Mouse (Mus musculus) cerebellum, postnatal 14 days (tissue): Measurements from ENCODE around the gene Xylt2.
A peak's percentile ranks its signal among the peaks of the same experiment; 100 is the strongest.
"Not testable (repeated sequence)": the region's sequence is repeated elsewhere in the genome, so short reads cannot be mapped to it uniquely, and the experiment has no call there.

ENCODE experiments used
- DNase-seq, 2 experiments: peaks; one replicate each; pipeline ENCODE4 v3.0.0; 2021; ENCODE audit warnings: mixed read lengths in 2 of 2

The Xylt2 gene

DNA sequence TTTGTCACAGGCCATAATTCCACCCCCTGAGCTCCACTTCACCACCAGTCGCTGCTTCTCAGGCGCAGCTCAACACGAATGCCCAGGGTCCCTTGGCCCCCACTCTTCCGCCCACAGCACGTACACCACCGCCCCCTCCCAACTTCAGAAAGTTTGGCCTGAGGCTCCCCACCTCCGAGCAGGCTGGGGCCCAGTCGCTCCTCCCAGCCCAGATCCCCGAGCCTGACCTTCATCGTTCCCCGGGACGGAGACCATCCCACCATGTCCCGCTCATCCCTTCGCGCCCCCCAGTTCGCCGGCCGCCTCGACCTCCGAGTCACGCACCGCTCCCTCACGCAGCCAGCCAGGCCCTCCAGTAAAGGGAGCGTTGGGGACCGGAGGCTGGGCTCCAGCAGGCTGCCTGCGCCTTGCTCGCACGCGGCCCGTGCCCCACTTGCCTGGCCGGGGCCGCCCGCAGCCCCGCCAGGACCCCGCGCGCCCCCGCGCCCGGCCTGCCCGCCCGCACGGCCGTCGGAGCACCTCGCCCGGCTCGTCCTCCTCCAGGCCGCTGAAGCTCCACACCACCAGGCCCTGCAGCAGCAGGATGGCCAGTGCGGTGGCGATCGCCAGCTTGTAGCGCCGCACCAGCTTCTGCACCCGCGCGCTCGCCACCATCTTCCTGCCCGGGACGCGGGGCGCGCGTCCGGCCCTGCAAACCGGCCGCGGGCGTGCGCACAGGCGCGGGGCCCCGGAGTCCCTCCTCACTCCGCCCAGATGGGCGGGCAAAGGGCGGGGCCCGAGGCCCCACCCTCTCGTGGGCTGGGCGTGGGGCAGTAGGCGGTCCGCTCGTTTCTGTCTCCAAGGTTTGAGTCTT lies at the start of gene Xylt2:
Gene Xylt2, minus strand, starts transcription at position 762 of the 853 bp plus-strand sequence.
- peak; percentile 92 to 94 for DNase-seq

DNA sequence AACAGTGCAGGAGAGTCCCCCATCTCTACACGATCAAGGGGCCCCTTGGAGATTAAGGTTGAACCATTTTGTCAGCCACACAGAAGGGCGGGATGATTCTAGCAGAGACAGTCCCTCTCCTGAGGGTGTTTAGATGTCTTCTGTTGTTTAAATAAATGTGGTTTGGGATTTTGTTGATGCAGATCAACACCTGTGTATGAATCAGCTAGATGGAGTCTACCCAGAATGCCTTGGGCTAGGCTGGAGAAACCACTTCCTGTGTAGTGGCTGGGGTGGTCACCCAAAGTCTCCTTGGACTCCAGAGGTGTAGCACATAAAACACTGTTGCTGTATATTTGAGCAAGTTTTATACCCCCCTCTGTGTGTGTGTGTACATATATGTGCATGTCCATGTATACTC lies 41.9 kb upstream of the Xylt2 start:
- DNase-seq, result no peak

DNA sequence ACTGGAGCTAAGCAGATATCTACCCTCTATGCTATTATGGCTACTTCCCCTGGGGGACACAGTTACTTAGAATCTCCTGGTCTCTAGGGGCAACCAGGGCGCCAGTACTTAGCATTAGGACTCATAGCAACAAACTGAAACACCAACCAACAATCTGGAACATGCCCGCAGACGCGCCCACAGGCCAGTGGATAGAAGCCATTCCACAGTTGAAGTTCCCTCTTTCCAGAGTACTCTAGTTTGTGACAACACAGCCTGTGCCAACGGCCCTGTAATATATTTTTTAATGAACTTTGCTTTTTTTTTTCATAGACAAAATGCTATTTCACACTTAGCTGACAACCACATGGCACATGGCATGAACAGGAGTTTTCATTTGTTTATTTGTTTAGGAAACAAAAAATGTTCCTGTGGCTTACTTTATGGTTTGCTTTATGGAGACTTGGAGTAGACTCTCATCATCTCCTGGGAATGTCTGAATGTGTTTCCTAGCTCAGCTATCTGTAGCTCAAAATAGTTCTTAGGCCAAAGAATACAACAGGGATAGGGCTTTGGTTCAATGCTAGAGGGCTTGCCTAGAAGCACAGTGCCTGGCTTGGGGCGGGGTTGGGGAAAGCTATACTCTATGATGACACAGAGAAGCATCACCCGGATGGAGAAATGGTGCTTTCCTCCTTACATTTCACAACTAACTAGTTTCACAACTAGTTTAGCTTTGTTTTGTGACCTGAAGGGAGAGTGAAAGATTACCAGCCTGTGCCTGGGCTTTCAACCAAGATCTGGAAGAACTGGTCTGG lies 41.0 kb upstream of the Xylt2 start:
- DNase-seq, result no peak

DNA sequence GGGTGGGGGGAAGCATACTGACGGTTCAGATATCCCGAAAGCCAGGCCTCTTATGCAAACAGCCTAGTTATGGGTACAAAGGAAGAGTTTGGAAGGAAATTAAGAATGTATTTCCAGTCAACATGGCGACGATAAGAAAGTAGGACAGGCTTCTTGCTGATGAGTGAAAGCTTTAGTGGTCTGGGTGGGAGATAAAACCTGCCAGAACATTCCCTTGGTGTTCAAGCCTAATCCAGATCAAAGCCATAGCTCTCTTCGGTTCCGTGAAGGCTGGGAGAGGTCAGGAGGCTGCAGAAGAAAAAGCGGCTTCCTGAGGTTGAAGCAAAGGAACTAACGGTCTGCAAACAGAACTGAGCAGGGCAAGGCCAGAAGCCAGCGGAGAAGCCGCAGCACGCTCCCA lies 39.9 kb upstream of the Xylt2 start:
- peak in 1 of 2 experiments; percentile 14 for DNase-seq

DNA sequence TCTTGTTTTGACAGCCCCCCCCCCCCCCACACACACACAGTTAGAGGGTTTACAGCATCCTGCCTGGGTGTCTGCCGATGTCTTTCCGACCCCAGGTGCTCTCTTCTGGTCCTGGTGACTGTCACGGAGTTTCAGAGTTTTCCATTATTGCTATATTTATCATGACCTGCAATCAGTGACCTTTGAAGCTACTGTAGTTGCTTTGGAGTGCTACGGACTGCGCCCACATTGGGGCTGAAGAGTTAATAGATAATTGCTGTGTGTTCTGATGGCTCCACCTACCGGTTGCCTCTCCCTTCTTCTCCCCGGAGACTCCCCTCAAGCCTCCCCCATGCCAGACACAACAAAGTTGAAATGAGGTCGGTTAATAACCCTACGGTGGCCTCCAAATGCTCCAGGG lies 39.4 kb upstream of the Xylt2 start:
- DNase-seq, result peak; percentile 65 to 71

DNA sequence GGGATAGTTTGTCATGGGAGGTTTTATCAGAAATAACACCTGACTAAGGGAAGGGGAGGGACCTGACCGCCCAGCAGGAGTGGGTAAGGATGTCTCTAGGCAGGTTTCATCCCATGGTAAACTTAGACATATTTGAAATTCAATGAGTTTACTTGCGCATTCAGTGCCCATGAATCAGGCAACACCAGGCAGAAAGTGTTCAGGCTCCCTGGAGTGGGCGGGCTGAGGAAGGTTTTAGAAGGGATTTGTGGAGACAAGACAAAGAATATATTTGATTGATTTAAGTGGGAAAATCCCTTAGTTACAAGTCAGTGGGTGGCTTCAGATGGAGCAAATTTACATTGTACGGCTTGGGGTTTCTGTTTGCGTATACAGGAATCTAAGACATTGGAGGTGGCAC lies 38.3 kb upstream of the Xylt2 start:
- no peak for DNase-seq

DNA sequence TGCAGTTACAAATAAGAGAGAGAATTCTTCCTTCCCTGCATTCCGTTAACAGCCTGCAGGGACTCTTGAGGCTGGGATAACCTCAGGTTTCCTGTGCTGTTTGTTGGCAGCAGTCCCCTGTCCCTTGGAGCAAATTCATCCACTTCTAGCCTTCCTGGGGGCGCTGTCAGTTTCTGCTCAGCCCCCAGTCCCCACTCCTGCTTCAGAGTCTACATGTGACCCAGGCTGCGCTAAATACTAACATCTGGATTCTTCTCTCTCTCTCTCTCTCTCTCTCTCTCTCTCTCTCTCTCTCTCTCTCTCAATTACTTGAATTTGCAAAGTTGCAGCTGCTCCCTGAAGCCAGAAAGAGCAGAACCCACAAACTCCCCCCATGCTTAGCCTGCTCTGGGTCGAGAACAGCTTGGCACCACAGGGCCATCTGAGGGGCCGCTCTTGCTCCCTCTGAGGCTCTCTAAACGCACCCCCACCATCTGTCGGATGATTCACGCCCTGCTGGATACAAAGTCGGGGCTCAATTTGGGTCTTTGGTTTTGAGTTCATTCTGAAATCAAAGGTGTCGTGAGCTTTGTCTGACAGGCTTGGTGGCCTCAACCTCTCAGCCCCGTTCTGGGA lies 36.0 kb upstream of the Xylt2 start:
- peak; percentile 23 to 39 for DNase-seq

DNA sequence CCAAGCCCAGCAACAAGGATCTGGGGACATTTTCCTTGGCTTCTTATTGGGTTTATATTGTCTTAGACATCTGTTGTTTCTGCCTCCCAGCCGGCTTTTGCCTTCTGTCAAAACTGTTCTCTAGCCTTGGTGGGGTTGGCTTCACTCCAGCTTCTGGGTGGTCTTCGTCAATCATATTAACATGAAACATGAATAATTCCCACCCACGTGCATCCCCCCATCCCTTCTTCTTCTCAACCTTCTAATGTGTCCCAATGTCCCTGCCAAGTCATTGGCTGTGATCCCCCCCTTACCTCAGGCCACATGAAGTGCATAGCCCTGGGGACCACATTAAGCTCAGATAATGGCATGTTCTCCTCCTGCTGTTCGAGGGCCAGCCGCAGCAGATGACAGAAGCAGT lies 27.2 kb upstream of the Xylt2 start, which contains the start of gene Gm11541:
Gene Gm11541, minus strand, starts transcription at position 28 of the 400 bp plus-strand sequence.
- DNase-seq, result peak; percentile 30 to 63

DNA sequence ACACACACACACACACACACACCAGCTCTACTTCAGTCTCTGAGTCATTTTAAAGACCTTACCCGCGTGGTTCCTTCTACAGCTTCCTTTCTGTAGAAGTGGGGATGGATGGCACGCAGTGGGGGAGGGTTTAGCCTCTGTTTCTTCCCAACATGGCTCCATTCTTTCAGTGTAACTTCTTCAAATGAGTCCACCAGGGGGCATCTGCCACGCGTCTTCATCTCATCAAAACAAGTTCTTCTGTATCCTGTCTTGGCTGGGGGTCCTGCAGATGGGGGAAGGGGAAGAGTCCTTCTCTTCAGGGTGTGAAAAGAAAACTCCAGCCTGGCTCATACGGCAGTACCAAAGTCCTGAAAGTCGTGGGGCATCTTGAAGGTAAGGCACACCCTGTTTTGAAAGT lies 26.7 kb upstream of the Xylt2 start:
- peak in 1 of 2 experiments; percentile 32 for DNase-seq

DNA sequence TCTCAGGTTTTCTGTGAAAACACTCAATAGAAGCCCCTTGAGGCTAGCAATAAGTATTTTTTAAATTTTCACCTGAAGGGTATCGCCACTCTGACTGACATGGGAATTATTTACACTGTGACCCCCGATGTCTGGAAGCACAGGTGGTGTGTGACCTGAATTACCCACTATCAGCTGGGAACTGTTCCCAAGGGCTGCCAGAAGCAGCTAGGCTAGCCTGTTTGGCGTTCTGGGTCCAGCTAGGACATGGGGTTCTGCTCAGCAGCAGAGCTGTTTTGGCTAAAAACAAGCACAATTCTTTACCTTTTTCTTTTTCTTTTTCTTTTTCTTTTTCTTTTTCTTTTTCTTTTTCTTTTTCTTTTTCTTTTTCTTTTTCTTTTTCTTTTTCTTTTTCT lies 24.9 kb upstream of the Xylt2 start:
- peak; percentile 23 to 24 for DNase-seq

DNA sequence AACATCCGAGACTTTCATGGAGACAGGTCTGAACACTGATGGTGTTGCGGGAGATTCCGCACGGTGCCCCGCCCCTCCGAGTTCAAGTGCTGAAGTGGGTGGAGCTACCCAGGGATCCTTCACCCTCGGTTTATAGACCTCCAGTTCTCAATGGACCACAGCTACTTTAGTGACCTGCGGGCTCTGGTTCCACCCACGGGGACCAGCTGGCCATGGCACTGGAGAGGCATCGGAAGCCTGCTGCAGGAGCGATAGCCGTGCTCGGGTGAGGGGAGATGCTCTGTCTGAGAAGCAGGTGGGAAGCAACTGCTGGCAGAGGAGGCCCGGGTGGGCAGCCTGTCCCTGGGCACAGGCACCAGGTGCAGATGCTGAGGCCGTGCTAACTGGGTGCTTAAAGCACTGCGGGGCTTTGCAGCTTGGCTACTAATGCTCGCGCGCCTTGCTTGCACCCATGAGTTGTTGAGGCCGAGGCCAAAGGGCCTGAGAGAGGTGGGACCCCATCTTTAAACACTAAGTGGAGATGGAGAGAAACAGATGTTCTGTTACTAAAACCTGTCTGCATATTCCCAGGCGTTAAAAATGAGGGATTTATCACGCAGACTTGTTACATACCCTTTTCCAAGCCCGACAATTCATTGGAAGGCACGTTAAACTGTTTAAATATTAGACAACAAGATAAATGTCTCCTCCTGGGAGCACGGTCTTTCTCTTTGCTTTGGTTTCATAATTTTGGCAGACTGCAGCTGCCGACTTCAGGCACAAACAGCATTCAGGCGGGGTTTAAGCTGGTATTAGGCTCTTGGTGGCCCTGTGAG lies 24.3 kb upstream of the Xylt2 start:
- DNase-seq, result peak; percentile 20 to 40

DNA sequence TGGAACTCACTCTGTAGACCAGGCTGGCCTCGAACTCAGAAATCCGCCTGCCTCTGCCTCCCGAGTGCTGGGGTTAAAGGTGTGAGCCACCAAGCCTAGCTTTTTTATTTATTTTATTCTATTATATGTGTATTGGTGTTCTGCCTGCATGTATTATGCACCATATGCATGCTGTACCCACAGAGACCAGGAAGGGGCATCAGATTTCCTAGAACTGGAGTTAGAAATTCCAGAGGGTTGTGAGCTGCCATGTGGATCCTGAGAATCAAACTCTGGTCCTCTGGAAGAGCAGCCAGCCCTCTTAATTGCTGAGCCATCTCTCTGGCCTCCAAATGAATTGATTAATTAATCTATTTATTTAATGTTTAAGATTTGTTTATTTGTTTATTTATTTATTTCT lies 22.1 kb upstream of the Xylt2 start:
- no peak for DNase-seq

DNA sequence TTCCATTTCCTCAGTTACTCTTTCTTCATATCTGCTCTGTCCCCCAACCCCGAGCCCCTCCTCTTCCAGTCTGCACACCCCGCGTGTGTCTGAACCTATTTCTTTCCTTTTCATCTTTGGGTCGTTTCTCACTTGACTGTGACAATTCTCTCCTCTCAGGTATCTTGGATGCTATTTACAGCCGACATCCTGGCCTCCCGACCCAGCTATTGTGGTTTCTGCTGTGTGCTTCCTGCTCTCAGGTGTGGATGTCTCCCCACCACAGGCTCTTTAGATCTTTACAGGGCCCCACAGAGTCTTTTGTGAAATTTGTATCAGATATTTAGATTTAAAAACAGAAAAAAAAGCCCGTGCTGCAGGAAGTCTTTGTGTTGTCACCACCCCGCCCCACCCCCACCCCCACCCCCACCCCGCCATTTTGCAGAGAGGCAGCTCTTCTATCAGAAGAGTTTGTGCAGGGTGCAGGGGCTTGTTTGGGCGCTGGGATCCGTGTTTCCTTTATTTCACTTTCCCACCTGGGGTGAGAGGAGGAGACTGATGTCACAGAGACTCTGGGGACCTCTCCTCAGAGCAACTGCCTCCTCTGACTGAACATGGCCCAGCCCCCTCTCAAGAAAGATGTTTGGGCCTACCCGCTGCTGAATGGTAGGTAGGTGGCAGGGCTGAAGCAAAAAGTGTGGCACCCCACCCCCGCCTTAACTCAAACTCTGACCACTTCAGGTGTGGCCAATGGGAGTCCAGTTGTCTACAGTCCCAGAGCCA lies 20.6 kb upstream of the Xylt2 start:
- DNase-seq, result no peak

DNA sequence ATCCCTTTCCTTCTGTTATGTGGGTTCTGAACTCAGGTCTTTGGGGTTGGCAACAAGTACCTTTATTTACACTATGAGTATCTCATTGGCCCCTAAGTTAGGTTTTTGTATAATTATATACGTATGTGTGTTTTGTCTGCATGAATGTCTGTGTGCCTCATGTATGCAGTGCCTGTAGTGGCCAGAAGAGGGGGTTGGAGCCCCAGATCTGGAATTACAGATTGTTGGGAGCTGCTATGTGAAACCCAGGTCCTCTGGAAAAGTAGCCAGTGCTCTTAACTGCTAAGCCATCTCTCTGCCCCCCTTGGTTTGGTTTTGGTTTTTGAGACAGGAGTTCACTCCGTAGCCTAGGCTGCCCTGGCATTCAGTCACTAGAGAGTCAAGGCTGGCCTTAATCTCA lies 19.8 kb upstream of the Xylt2 start:
- DNase-seq, result no peak

DNA sequence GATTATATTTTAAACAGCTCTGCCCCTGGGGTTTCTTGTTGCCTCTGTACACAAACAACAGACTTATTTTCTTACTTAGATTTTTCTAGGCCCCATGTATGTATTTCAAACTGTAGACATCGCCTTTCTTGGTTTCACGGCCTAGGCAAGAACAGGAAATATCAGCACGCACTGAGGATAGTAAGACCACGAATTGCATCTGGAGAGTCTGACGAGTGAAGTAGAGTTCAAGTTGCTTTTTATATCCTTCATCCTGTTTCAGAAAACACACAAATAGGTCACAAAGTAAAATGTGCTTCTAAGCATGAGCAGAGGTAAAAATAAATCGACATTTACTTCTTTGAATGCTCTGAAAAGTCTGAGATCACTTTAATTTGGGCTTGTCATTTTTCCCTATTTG lies 18.2 kb upstream of the Xylt2 start:
- DNase-seq, result no peak

DNA sequence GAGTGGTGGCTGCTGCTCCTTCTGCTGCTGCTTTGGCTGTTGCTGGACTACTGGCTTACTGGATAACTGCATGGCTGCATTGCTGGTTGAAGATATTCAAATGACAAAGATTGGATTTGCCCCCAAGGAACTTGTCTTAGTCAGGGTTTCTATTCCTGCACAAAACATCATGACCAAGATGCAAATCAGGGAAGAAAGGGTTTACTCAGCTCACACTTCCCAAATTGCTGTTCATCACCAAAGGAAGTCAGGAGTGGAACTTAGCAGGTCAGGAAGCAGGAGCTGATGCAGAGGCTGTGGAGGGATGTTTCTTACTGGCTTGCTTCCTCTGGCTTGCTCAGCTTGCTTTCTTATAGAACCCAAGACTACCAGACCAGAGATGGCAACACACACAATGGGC lies 15.2 kb upstream of the Xylt2 start:
- DNase-seq, result not testable (repeated sequence)

DNA sequence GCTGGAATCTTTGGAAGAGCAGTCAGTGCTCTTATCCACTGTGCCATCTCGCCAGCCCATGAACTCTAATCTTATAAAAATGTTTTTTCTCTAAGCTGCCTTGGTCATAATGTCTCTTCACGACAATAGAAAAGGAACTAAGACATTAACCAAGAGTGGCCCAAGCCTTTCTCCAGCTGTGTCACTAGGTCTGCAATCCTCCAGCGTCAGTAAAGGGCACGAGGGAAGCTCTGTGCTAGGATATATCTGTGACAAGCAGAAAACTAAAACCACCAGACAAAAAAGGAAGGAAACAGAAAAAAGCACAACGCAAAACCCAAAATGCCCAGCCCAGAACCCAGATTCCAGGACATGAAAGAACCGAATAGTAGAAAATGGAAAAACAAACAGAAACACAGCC lies 9.9 kb upstream of the Xylt2 start:
- DNase-seq, result no peak

DNA sequence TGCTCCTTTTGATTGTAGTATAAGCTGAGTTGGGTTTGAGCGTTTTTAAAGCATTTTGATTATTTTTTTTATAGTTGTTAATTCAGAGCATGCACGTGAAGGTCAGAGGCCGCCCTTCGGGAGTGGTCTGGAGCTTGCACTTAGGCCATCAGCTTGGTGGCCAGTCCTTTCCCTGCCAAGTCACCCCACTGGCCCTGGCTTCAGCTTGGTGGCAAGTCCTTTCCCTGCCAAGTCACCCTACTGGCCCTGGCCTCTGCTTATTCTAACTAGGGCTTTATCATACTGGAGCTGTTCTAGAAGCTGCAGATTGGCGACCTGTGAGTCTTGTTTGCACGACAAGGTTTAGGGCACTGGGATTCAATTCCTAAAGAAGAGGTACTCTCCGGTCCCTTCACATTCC lies 5.1 kb upstream of the Xylt2 start:
- peak in 1 of 2 experiments; percentile 32 for DNase-seq

DNA sequence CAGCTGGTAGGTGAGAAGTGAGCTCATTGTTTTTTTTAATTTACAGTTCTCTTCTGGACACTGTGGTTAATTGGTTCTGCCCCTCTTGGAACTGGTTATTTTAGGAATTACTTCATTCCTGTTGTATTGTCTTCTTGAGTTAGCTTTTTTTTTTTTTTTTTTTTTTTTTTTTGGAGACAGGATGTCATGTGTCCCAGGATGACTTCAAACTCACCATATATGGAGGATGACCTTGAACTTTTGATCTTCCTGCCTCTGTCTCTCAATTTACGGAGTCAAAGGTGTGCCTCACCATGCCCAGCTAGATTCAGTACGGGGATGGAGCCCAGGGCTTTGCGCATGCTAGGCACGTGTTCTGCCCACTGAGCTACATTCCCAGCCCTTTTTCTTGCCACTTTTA lies 4.3 kb upstream of the Xylt2 start:
- no peak for DNase-seq

DNA sequence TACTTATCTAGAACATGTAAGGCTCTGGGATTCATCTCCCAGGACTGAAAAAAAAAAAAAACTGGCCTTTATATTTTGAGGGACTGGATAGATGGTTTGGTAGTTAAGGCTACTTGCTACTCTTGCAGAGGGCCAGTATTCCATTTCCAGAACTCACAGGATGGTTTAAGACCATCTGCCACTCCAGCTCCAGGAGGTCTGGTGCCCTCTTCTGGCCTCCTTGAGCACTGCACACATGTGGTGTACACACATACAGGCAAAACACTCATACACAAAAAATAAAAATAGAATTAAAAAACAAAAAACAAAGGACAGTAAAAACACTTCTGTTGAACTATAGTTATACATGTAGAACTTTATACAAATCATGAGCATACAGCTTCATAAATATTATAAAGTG lies 3.3 kb upstream of the Xylt2 start:
- DNase-seq, result peak in 1 of 2 experiments; percentile 65

DNA sequence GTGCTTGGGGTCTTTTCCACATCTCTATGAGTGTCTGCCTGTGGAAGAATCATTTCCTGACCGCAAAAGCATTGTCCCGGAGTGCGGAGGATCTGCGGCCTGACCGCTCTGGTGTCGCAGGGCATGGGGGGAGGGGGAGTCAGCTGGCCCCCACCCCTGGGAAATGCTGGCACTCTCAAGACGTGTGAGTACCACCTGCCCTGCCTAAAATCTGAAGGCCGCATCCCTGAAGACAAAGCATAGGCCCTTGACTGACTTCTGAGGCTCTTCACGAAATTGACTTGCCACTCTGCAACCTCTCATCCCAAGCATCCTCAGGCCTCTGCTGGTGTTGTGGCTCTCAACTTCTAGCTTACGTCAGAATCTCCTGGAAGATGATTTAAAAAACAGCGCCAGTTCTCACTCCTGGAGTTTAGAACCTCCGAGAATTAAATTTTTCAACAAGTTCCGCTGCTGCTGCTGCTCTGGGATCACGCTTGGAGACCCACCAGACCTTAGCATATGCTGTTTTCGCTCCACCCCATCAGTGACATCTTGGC lies 361 bp upstream of the Xylt2 start:
- no peak for DNase-seq

DNA sequence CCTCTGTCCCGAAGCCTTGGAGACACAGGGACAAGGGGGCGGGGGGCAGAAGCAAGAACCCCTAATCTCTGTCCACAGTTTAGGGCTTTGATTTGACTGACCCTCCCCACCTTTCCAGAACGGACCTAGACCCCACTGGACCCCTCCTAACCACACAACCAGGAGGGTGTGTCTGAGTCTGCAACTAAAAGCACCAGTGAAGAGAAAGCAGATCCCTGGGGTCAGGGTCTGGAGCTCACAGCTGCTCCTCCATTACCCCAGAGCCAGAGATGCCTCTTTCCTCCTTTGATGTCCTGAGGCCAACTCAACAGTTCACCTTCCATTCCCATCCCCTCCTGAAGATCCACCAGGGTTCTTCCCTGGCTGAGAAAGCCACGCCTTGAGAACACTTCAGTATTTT lies 1.0 kb downstream of the Xylt2 start:
- DNase-seq, result no peak
